Mouse (Mus musculus) thymus, adult 2 months (tissue): ENCODE data around the gene 4930524N10Rik. TPM values are rescaled to one million over a fixed set of nuclear protein-coding genes. Genes with fewer than 3 reads are reported as not detected.

Experiments used
- DNase-seq: peaks from one replicate; pipeline ENCODE4 v3.0.0; 2021
- H3K27ac ChIP-seq: fragments of 200-500 bp; 2 replicates; pipeline ENCODE4 v1.5.1; 2012; ENCODE audit warnings: low read length, control low read depth; ENCODE audit not compliant: control insufficient read depth, insufficient read depth
- H3K27me3 ChIP-seq: fragments of 200-500 bp; 2 replicates; pipeline ENCODE4 v1.6.1; 2012; ENCODE audit warnings: mild to moderate bottlenecking, low read length, moderate library complexity, mixed read lengths; ENCODE audit not compliant: control insufficient read depth, insufficient read depth
- H3K36me3 ChIP-seq: fragments of 200-500 bp; 2 replicates; pipeline ENCODE4 v1.6.1; 2012; ENCODE audit warnings: mild to moderate bottlenecking, low read length, moderate library complexity; ENCODE audit not compliant: control insufficient read depth, insufficient read depth
- H3K4me1 ChIP-seq: fragments of 200-500 bp; replicated peaks from 2 replicates; pipeline ENCODE4 v1.6.1; 2012; ENCODE audit warnings: low read length; ENCODE audit not compliant: control insufficient read depth, insufficient read depth
- H3K4me3 ChIP-seq: fragments of 200-500 bp; 2 replicates; pipeline ENCODE4 v1.5.1; 2012; ENCODE audit warnings: mild to moderate bottlenecking, low read length, control low read depth, moderate library complexity; ENCODE audit not compliant: control insufficient read depth, insufficient read depth
- CTCF ChIP-seq: fragments of 200-500 bp; IDR thresholded peaks from 2 replicates; pipeline ENCODE4 v1.5.1; 2012; ENCODE audit warnings: mild to moderate bottlenecking, control low read depth, low read length, moderate library complexity, borderline replicate concordance; ENCODE audit not compliant: control insufficient read depth, poor library complexity, insufficient read depth; ENCODE audit errors: extremely low read depth
- POLR2A ChIP-seq: fragments of 200-500 bp; IDR thresholded peaks from 2 replicates; pipeline ENCODE4 v1.6.1; 2012; ENCODE audit warnings: mild to moderate bottlenecking, low read length, control low read depth, moderate library complexity; ENCODE audit not compliant: control insufficient read depth, poor library complexity, insufficient read depth; ENCODE audit errors: extremely low read depth
- WGBS: fragments of 180-500 bp; shearing (Covaris S2); methylation state at CpG from one replicate; pipeline ENCODE4 v1.1.7; 2018; 5-methylcytosine and 5-hydroxymethylcytosine counted together
- polyA plus RNA-seq: library from polyadenylated mRNA; depleted of rRNA; stranded (reverse); fragments of >200 nt; gene quantifications from 2 replicates; pipeline ENCODE4 v1.2.3, GENCODE M21; 2012; rRNA removed

4930524N10Rik gene
- not detected in 2 replicates for polyA plus RNA-seq

DNA sequence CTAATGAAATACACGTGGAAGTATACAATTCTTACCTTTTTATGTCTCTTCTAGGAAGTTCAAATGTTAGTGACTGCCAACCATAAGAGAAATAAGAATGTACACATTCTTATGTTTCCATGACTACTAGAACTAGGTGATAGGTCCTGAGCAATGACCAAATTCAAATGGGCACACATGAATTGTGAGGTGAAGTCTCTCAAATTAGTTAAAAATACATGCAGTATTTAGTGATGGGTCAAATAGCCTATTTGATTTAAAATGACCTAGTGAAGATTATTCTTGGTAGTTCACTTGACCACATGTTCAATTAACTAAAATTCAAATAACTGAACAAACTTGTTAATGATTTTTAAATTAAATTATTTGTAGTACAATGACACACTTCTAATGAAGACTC lies at the start of gene 4930524N10Rik:
Gene 4930524N10Rik (minus strand): TSS at position 101 of the 400 bp plus-strand sequence.
- no peak for TF ChIP-seq CTCF
- no peak for TF ChIP-seq POLR2A
- Histone ChIP-seq H3K27me3 (no peaks in the 10 kb centered on the region), H3K4me3 (no peak within 1 kb of the TSS), H3K4me1 (no peaks in the 10 kb centered on the region), H3K27ac (no peak within 1 kb of the TSS), H3K36me3 (no peaks in the 10 kb centered on the region)
- WGBS, result 24% methylated on average over 1 of the region's 1 CpGs
- no peak for DNase-seq

DNA sequence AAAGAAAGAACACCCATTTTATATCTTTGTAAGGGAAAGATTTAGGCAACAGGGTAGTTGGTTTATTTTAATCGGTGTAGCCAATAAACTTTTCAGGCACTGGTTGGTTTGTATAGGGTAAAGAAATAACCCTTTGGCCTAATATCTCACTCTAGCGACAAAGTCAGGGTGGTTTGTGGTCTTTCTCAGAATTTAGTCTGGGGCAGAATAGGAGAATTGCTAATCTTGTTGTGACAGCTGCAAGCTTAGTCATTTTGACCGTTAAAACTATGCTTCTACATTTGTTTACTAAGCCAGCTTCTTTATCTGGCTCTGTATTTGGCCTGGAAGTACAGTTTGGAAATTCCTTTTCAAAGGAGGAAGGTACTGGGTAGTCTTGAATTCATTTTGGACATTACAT lies 6.8 kb upstream of the 4930524N10Rik start:
- DNase-seq, result no peak
- no peak overlapping the region for H3K4me3 ChIP-seq
- H3K36me3 ChIP-seq, result no peaks in the 10 kb centered on the region
- 77% methylated on average over 3 of the region's 3 CpGs for WGBS
- no peaks in the 10 kb centered on the region for H3K27me3 ChIP-seq
- TF ChIP-seq POLR2A (no peak), CTCF (no peak)
- H3K4me1 ChIP-seq, result no peaks in the 10 kb centered on the region
- H3K27ac ChIP-seq, result no peak overlapping the region

DNA sequence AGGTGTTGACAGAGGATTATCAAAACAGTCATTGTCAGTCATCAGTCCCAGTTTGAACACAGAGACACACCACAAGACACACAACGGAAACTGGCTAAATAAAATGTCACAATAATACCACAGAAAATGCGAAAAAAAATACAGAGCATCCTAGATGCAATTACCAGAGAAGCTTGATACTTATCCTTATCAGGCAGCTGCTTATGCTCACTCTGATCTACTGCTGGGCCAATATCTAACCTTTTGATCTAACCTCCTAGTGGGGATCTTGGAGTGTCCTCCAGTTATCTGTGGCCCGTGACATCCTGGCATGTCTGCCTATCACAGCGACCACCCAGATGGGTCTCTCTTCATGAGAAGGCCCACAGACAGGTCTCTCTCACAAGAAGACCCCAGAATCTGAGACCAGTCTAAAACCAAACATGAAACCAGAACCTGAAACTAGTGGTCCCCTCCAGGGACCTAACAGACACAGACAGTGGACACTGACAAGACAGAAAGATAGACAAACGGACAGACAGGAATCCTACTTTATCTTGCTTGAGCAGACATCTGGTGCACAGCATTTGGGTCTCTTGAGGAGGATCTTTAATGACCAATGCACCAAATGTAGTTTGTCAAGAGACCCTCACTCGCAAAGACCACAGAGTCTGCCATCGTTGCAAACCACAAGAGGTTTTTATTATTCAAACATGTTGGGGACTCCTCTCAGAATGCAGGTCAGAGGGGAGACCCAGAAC lies 6.3 kb upstream of the 4930524N10Rik start:
- no peak for DNase-seq
- no peaks in the 10 kb centered on the region for H3K27me3 ChIP-seq
- H3K4me3 ChIP-seq, result no peak overlapping the region
- H3K27ac ChIP-seq, result no peak overlapping the region
- H3K4me1 ChIP-seq, result no peaks in the 10 kb centered on the region
- WGBS, result 91% methylated on average over 7 of the region's 7 CpGs
- TF ChIP-seq CTCF, result no peak
- TF ChIP-seq POLR2A, result no peak
- no peaks in the 10 kb centered on the region for H3K36me3 ChIP-seq

DNA sequence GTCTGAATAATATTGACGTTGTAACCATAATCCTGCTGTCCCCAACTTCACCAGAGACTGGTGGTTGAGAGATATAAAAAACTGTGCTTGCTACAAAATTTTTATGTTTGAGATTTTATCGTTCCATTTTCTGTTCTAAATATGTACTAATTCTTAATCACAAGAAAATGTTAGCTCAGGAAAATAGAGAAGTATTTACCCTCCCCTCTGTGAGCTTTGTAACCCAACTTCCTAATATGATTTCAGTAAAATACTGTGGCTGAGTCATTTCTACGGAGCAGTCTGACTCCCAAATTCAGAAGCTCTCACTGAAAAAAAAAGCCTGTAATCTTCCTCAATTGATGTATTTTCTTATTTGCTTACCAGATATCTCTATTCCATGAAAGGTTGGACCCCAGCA lies 4.7 kb upstream of the 4930524N10Rik start:
- H3K27me3 ChIP-seq, result no peaks in the 10 kb centered on the region
- no peak for DNase-seq
- no peaks in the 10 kb centered on the region for H3K36me3 ChIP-seq
- no peak overlapping the region for H3K4me3 ChIP-seq
- WGBS, result 94% methylated on average over 3 of the region's 3 CpGs
- TF ChIP-seq CTCF, result no peak
- TF ChIP-seq POLR2A, result no peak
- H3K4me1 ChIP-seq, result no peaks in the 10 kb centered on the region
- H3K27ac ChIP-seq, result no peak overlapping the region

Other genes starting within 250 kb of the 4930524N10Rik start
- not detected in 2 replicates for gene Gm15140, start 222.7 kb downstream of the 4930524N10Rik start, polyA plus RNA-seq
- not detected in 2 replicates for gene Samt4, start 138.6 kb upstream of the 4930524N10Rik start, polyA plus RNA-seq
- not detected in 2 replicates for gene Samt2, start 236.0 kb upstream of the 4930524N10Rik start, polyA plus RNA-seq